Mouse (Mus musculus): Measurements from ENCODE around the gene Col23a1.

Col23a1 gene

GRCm38 (mm10) chr11:51329837-51330714 lies 40.4 kb downstream of the Col23a1 start:
- DNase-seq = peak; percentile 80

- DNase-seq = no peak
Observed at GRCm38 (mm10) chr11:51334017-51334416, 44.3 kb downstream of the Col23a1 start.

GRCm38 (mm10) chr11:51337585-51337984 lies 47.9 kb downstream of the Col23a1 start:
- peak; percentile 28 for DNase-seq

GRCm38 (mm10) chr11:51338416-51338815 lies 48.7 kb downstream of the Col23a1 start:
- peak; percentile 71 for DNase-seq

GRCm38 (mm10) chr11:51341091-51341490 lies 51.4 kb downstream of the Col23a1 start:
- DNase-seq = peak; percentile 84

GRCm38 (mm10) chr11:51342776-51343175 lies 53.1 kb downstream of the Col23a1 start:
- peak; percentile 93 for DNase-seq

GRCm38 (mm10) chr11:51343312-51343711 lies 53.6 kb downstream of the Col23a1 start:
- DNase-seq = peak; percentile 98

- DNase-seq = peak; percentile 91
Observed at GRCm38 (mm10) chr11:51343728-51344289, 54.1 kb downstream of the Col23a1 start.

GRCm38 (mm10) chr11:51345481-51346465 lies 56.1 kb downstream of the Col23a1 start:
- peak; percentile 95 for DNase-seq

- no peak for DNase-seq
Observed at GRCm38 (mm10) chr11:51347756-51348155, 58.0 kb downstream of the Col23a1 start.

GRCm38 (mm10) chr11:51349665-51350064 lies 59.9 kb downstream of the Col23a1 start:
- peak; percentile 74 for DNase-seq

- peak; percentile 85 for DNase-seq
Observed at GRCm38 (mm10) chr11:51351151-51351550, 61.4 kb downstream of the Col23a1 start.

- peak; percentile 94 for DNase-seq
Observed at GRCm38 (mm10) chr11:51351841-51352240, 62.1 kb downstream of the Col23a1 start.

GRCm38 (mm10) chr11:51353746-51354145 lies 64.0 kb downstream of the Col23a1 start:
- DNase-seq = peak; percentile 63

- peak; percentile 60 for DNase-seq
Observed at GRCm38 (mm10) chr11:51358981-51359380, 69.3 kb downstream of the Col23a1 start.

- peak; percentile 74 for DNase-seq
Observed at GRCm38 (mm10) chr11:51364353-51364752, 74.6 kb downstream of the Col23a1 start.

- peak; percentile 91 for DNase-seq
Observed at GRCm38 (mm10) chr11:51367334-51367733, 77.6 kb downstream of the Col23a1 start.

- peak; percentile 43 for DNase-seq
Observed at GRCm38 (mm10) chr11:51370273-51370672, 80.6 kb downstream of the Col23a1 start.

- peak; percentile 64 for DNase-seq
Observed at GRCm38 (mm10) chr11:51371321-51371720, 81.6 kb downstream of the Col23a1 start.

- DNase-seq = peak; percentile 84
Observed at GRCm38 (mm10) chr11:51371926-51372325, 82.2 kb downstream of the Col23a1 start.

- peak; percentile 67 for DNase-seq
Observed at GRCm38 (mm10) chr11:51377199-51377598, 87.5 kb downstream of the Col23a1 start.

- peak; percentile 80 for DNase-seq
Observed at GRCm38 (mm10) chr11:51388892-51389340, 99.2 kb downstream of the Col23a1 start.

GRCm38 (mm10) chr11:51389763-51390162 lies 100.0 kb downstream of the Col23a1 start:
- DNase-seq = peak; percentile 75
